Mouse (Mus musculus) liver, adult 2 months (tissue): ENCODE results near the gene Gpr153.

Experiments used
- CTCF ChIP-seq: fragments of 200-500 bp; IDR thresholded peaks from 2 replicates; pipeline ENCODE4 v1.5.1; 2011; ENCODE audit warnings: low read depth, low read length, control low read depth
- POLR2A ChIP-seq: fragments of 200-500 bp; IDR thresholded peaks from 2 replicates; pipeline ENCODE4 v1.6.1; 2011; ENCODE audit warnings: low read length, control low read depth; ENCODE audit not compliant: insufficient read depth; ENCODE audit errors: extremely low read depth

GRCm38 (mm10) chr4:152243241-152243891 is 30.7 kb upstream of the Gpr153 start:
- TF ChIP-seq CTCF: no peak
- no peak for TF ChIP-seq POLR2A
